Mouse (Mus musculus) thymus, adult 2 months (tissue): ENCODE measurements at regions not wholly inside any gene's neighbourhood (a gene's known extent, or its start where the extent isn't known, plus 50 kb on each side); places are given as distances from the start of the nearest gene placed in this dataset.

Experiments used
- CTCF ChIP-seq: fragments of 200-500 bp; IDR thresholded peaks from 2 replicates; pipeline ENCODE4 v1.5.1; 2012; ENCODE audit warnings: mild to moderate bottlenecking, control low read depth, low read length, moderate library complexity, borderline replicate concordance; ENCODE audit not compliant: control insufficient read depth, poor library complexity, insufficient read depth; ENCODE audit errors: extremely low read depth
- POLR2A ChIP-seq: fragments of 200-500 bp; IDR thresholded peaks from 2 replicates; pipeline ENCODE4 v1.6.1; 2012; ENCODE audit warnings: mild to moderate bottlenecking, low read length, control low read depth, moderate library complexity; ENCODE audit not compliant: control insufficient read depth, poor library complexity, insufficient read depth; ENCODE audit errors: extremely low read depth

GRCm38 (mm10) chr12:26227557-26228020, 187.5 kb downstream of the Rnf144a start:
- TF ChIP-seq CTCF: no peak
- no peak for TF ChIP-seq POLR2A
